Mouse (Mus musculus) right cerebral cortex, adult 18-20 months (tissue): ENCODE measurements around the gene Tex14.
A peak's percentile ranks its signal among the peaks of the same experiment; 100 is the strongest.
"Not testable (repeated sequence)": the region's sequence is repeated elsewhere in the genome, so short reads cannot be mapped to it uniquely, and the experiment has no call there.

Source experiments
- DNase-seq: peaks from one replicate; pipeline ENCODE4 v3.0.0; 2022; ENCODE audit warnings: mixed read lengths

The Tex14 gene

DNA sequence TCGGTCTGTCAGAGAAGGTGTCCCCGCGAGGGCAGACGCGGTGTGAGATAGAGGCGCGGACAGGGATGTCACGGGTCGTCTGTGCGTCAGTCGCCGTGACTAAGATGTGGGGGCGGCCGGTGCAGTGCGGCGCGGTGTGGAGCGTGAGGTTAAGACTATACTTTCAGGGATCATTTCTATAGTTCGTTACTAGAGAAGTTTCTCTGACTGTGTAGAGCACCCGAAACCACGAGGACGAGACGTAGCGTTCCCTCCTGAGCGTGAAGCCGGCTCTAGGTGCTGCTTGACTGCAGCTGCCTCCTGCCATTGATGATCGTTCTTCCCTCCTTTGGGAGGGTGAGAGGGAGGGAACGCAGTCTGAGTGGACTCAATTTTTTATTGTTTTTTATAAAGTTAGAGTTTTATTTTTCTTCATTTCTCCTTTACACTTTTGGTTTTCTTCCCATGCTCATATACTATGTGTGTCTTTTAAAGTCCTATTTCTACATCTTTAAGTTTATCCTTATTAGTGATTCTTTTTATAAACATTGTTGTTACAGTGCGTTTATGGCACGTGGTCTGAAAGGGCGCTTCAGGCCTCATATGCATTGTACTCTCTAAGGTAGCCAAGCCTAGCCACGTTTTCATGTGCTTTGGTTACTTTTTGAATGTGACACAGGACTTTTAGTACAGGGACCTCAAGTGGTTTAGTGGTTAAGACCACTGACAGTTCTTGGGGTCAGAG, 43.8 kb downstream of the Tex14 start:
- peak; percentile 49 for DNase-seq

DNA sequence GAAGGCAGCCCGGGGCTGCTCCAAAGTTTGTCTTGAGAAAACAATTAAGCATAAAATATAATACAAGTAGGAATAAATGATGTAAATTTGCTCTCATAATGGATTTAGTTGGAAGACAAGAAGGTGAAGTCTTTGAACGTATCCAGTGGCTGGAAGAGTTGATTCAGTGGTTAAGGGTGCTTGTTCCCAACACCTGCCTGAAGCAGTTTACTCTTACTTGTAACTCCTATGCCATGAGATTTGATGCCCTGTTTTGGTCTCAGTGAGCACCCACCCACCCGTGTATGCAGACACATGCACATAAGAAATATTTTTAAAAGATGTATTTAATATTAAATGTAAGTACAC, 44.3 kb downstream of the Tex14 start:
- no peak for DNase-seq

GRCm38 (mm10) chr11:87449847-87450246, 45.0 kb downstream of the Tex14 start:
- not testable (repeated sequence) for DNase-seq

- not testable (repeated sequence) for DNase-seq
These were observed 47.9 kb downstream of the Tex14 start for GRCm38 (mm10) chr11:87452779-87453178.

- DNase-seq, result no peak
These were observed 48.6 kb downstream of the Tex14 start for GRCm38 (mm10) chr11:87453216-87454034.

DNA sequence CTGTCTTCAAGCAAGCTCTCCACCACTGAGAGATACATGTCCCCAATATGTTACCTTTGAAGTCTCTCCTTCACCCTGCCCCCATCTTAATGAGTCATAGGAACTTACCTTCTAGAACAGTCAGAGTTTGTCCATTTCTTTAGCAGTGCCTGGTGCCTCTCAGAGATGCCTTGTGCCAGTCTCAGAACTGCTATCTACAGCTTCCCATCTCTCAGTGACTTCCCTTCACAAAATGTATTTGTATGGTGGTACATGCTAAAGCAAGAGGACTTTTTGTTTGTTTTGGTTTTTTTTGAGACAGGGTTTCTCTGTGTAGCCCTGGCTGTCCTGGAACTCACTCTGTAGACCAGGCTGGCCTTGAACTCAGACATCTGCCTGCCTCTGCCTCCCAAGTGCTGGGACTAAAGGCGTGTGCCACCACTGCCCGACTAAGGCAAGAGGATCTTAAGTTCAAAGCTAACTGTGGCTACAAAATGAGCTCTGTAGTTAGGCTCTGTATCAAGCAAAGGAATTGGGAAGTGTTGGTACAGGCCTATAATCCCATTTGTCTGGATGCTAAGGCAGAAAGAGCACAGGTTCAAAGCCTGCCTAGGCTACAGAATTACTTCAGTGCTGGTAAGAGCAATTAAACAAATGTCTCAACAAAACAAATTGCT, 49.3 kb downstream of the Tex14 start:
- DNase-seq, result no peak

GRCm38 (mm10) chr11:87455573-87455972, 50.7 kb downstream of the Tex14 start:
- no peak for DNase-seq

DNA sequence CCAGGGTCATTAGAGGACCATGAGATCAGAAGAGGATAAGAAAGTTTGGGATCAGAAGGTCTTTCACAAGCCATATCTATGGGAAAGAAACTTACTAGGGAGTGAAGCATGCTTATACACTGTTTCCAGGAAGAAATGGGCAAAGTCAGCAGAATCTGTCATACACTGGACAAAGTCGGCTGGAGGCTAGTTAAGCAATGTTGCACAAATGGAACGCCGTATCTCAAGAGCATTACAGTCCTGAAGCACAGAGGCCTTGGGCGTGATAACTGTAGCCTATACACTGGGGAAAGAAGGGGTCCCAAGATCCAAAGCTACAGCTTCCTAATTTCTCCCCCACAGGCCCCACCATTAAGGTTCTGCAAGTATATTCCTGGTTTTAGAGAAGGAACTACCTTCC, 51.1 kb downstream of the Tex14 start:
- no peak for DNase-seq

GRCm38 (mm10) chr11:87460566-87460965, 55.7 kb downstream of the Tex14 start:
- no peak for DNase-seq

GRCm38 (mm10) chr11:87461780-87462460, 57.1 kb downstream of the Tex14 start:
- DNase-seq, result peak; percentile 87

DNA sequence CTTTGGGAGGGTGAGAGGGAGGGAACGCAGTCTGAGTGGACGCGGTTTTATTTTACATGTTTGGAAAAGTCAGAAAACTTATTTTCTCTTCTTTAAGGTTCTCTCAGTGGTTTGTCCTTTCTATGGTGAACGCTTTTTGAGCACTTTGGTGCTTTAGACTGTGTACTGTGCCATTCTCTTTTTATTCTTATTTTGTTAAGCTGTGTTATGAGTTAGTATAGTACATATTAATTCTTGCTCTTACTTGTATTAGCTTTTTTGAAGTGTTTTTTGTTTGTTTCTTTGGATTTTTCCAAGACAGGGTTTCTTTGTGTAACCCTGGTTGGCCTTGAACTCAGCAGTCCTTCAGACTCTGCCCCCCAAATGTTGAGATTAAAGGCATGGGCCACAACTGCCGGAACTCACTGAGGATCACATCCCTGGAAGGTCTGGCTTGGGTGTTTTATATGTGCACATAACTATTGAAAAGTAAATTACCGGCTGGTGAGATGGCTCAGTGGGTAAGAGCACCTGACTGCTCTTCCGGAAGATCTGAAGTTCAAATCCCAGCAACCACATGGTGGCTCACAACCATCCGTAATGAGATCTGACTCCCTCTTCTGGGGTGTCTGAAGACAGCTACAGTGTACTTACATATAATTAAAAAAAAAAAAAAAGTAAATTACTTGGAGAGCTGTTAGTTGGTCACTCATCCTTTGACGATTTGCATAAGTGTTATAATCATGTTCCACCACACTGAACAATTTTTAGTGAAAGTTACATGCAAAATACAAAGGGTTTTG, 57.8 kb downstream of the Tex14 start:
- peak; percentile 45 for DNase-seq

- no peak for DNase-seq
These were observed 58.3 kb downstream of the Tex14 start for GRCm38 (mm10) chr11:87463243-87463540.

- DNase-seq, result not testable (repeated sequence)
These were observed 59.0 kb downstream of the Tex14 start for GRCm38 (mm10) chr11:87463792-87464430.

- no peak for DNase-seq
These were observed 61.2 kb downstream of the Tex14 start for GRCm38 (mm10) chr11:87465990-87466593.

GRCm38 (mm10) chr11:87467491-87468277, 62.8 kb downstream of the Tex14 start:
- DNase-seq, result no peak

DNA sequence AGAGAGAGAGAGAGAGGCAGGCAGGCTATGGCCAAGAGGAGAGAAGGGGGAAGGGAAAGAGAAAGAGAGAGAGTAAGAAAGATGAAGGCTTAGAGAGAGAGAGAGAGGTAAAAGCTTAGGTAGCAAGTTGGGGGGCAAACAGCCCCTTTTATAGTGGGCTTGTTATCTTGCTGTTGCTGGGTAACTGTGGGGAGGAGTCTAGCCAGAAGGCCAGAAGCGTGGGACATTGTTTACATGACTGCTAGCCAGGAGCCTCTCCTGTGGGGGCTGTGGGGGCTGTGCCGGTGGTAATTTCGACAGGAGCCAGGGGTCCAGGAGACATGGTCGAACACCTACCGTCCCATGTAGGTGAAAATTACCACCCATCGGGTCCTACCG, 63.4 kb downstream of the Tex14 start:
- no peak for DNase-seq

GRCm38 (mm10) chr11:87468706-87469315, 63.9 kb downstream of the Tex14 start:
- no peak for DNase-seq

- peak; percentile 54 for DNase-seq
These were observed 66.2 kb downstream of the Tex14 start for GRCm38 (mm10) chr11:87470807-87471698.

DNA sequence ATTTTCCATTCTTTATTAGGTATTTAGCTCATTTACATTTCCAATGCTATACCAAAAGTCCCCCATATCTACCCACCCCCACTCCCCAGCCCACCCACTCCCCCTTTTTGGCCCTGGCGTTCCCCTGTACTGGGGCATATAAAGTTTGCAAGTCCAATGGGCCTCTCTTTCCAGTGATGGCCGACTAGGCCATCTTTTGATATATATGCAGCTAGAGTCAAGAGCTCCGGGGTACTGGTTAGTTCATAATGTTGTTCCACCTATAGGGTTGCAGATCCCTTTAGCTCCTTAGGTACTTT, 66.8 kb downstream of the Tex14 start:
- not testable (repeated sequence) for DNase-seq
